Mouse (Mus musculus): ENCODE results near the gene Cfap161. TPM values are rescaled to one million over a fixed set of nuclear protein-coding genes. Genes with fewer than 3 reads are reported as not detected.

The Cfap161 gene
- polyA plus RNA-seq, 1 experiment from 2014 or later, result not detected

GRCm38 (mm10) chr7:83736341-83737115, 58.2 kb downstream of the Cfap161 start:
- no peak overlapping the region for H3K4me3 ChIP-seq
- no peak for ATAC-seq (ENCODE audit: low read depth)
- H3K9ac ChIP-seq, result no peak overlapping the region
- H3K36me3 ChIP-seq, result no peaks in the 10 kb centered on the region
- 0 out of 2 replicates have a peak, but pooled peaks cover 2% of the 10 kb centered on the region for H3K4me1 ChIP-seq (replicated peaks)
- H3K4me2 ChIP-seq, result no peak overlapping the region
- WGBS, result 71% methylated on average over 6 of the region's 6 CpGs
- no peak overlapping the region for H3K27ac ChIP-seq (replicated peaks)
- H3K27me3 ChIP-seq, result no peaks in the 10 kb centered on the region
- no peaks in the 10 kb centered on the region for H3K9me3 ChIP-seq

- H3K36me3 ChIP-seq, result no peaks in the 10 kb centered on the region
- no peak overlapping the region for H3K9ac ChIP-seq
- no peaks in the 10 kb centered on the region for H3K9me3 ChIP-seq
- 89% methylated on average over 7 of the region's 7 CpGs for WGBS
- H3K27me3 ChIP-seq, result no peaks in the 10 kb centered on the region
- no peak overlapping the region for H3K4me2 ChIP-seq
- no peak overlapping the region for H3K27ac ChIP-seq (replicated peaks)
- ATAC-seq (ENCODE audit: low read depth), result no peak
- no peak overlapping the region for H3K4me3 ChIP-seq
- 0 out of 2 replicates have a peak, but pooled peaks cover 2% of the 10 kb centered on the region for H3K4me1 ChIP-seq (replicated peaks)
Observed at GRCm38 (mm10) chr7:83735108-83735781, 59.4 kb downstream of the Cfap161 start.

GRCm38 (mm10) chr7:83734671-83735082, 60.0 kb downstream of the Cfap161 start:
- Histone ChIP-seq H3K9ac (no peak overlapping the region), H3K4me3 (no peak overlapping the region), H3K36me3 (no peaks in the 10 kb centered on the region), H3K4me1 (replicated peaks) (0 out of 2 replicates have a peak, but pooled peaks cover 2% of the 10 kb centered on the region), H3K27me3 (no peaks in the 10 kb centered on the region), H3K9me3 (no peaks in the 10 kb centered on the region), H3K4me2 (no peak overlapping the region), H3K27ac (replicated peaks) (no peak overlapping the region)
- no peak for ATAC-seq (ENCODE audit: low read depth)
- WGBS, result 70% methylated on average over 6 of the region's 6 CpGs

GRCm38 (mm10) chr7:83734246-83734645, 60.4 kb downstream of the Cfap161 start:
- H3K4me2 ChIP-seq, result no peak overlapping the region
- no peak overlapping the region for H3K9ac ChIP-seq
- no peak overlapping the region for H3K27ac ChIP-seq (replicated peaks)
- no peak for ATAC-seq (ENCODE audit: low read depth)
- no peaks in the 10 kb centered on the region for H3K9me3 ChIP-seq
- no peaks in the 10 kb centered on the region for H3K36me3 ChIP-seq
- 0 out of 2 replicates have a peak, but pooled peaks cover 2% of the 10 kb centered on the region for H3K4me1 ChIP-seq (replicated peaks)
- 87% methylated on average over 3 of the region's 3 CpGs for WGBS
- H3K4me3 ChIP-seq, result no peak overlapping the region
- no peaks in the 10 kb centered on the region for H3K27me3 ChIP-seq

- H3K9ac ChIP-seq, result no peak overlapping the region
- H3K27me3 ChIP-seq, result no peaks in the 10 kb centered on the region
- no peaks in the 10 kb centered on the region for H3K36me3 ChIP-seq
- ATAC-seq (ENCODE audit: low read depth), result no peak
- H3K4me1 ChIP-seq (replicated peaks), result no peaks in the 10 kb centered on the region
- no peaks in the 10 kb centered on the region for H3K9me3 ChIP-seq
- no peak overlapping the region for H3K27ac ChIP-seq (replicated peaks)
- no peak overlapping the region for H3K4me3 ChIP-seq
- 98% methylated on average over 3 of the region's 3 CpGs for WGBS
- H3K4me2 ChIP-seq, result no peak overlapping the region
Observed at GRCm38 (mm10) chr7:83732781-83733180, 61.9 kb downstream of the Cfap161 start.

GRCm38 (mm10) chr7:83731961-83732666, 62.6 kb downstream of the Cfap161 start:
- no peak overlapping the region for H3K9ac ChIP-seq
- no peak overlapping the region for H3K4me2 ChIP-seq
- H3K9me3 ChIP-seq, result no peaks in the 10 kb centered on the region
- H3K4me3 ChIP-seq, result no peak overlapping the region
- 84% methylated on average over 15 of the region's 15 CpGs for WGBS
- no peak for ATAC-seq (ENCODE audit: low read depth)
- H3K36me3 ChIP-seq, result no peaks in the 10 kb centered on the region
- no peaks in the 10 kb centered on the region for H3K4me1 ChIP-seq (replicated peaks)
- H3K27me3 ChIP-seq, result no peaks in the 10 kb centered on the region
- H3K27ac ChIP-seq (replicated peaks), result no peak overlapping the region

GRCm38 (mm10) chr7:83731297-83731696, 63.4 kb downstream of the Cfap161 start:
- 81% methylated on average over 6 of the region's 6 CpGs for WGBS
- H3K4me2 ChIP-seq, result no peak overlapping the region
- no peaks in the 10 kb centered on the region for H3K27me3 ChIP-seq
- no peak overlapping the region for H3K4me3 ChIP-seq
- no peaks in the 10 kb centered on the region for H3K36me3 ChIP-seq
- H3K4me1 ChIP-seq (replicated peaks), result no peaks in the 10 kb centered on the region
- H3K9ac ChIP-seq, result no peak overlapping the region
- no peak overlapping the region for H3K27ac ChIP-seq (replicated peaks)
- no peak for ATAC-seq (ENCODE audit: low read depth)
- H3K9me3 ChIP-seq, result no peaks in the 10 kb centered on the region

GRCm38 (mm10) chr7:83726936-83727632, 67.6 kb downstream of the Cfap161 start:
- no peak for ATAC-seq (ENCODE audit: low read depth)
- Histone ChIP-seq H3K4me1 (replicated peaks) (no peaks in the 10 kb centered on the region), H3K9me3 (no peaks in the 10 kb centered on the region), H3K27ac (replicated peaks) (no peak overlapping the region), H3K36me3 (no peaks in the 10 kb centered on the region), H3K9ac (no peak overlapping the region), H3K27me3 (no peaks in the 10 kb centered on the region), H3K4me2 (no peak overlapping the region), H3K4me3 (no peak overlapping the region)
- 59% methylated on average over 5 of the region's 5 CpGs for WGBS

- Histone ChIP-seq H3K9me3 (no peaks in the 10 kb centered on the region), H3K27ac (replicated peaks) (no peak overlapping the region), H3K4me3 (no peak overlapping the region), H3K4me2 (no peak overlapping the region), H3K9ac (no peak overlapping the region), H3K4me1 (replicated peaks) (no peaks in the 10 kb centered on the region), H3K27me3 (no peaks in the 10 kb centered on the region), H3K36me3 (no peaks in the 10 kb centered on the region)
- no peak for ATAC-seq (ENCODE audit: low read depth)
Observed at GRCm38 (mm10) chr7:83725801-83726200, 68.9 kb downstream of the Cfap161 start.

- 41% methylated on average over 2 of the region's 2 CpGs for WGBS
- H3K9me3 ChIP-seq, result no peaks in the 10 kb centered on the region
- no peaks in the 10 kb centered on the region for H3K36me3 ChIP-seq
- H3K27me3 ChIP-seq, result no peaks in the 10 kb centered on the region
- H3K27ac ChIP-seq (replicated peaks), result no peak overlapping the region
- H3K4me2 ChIP-seq, result no peak overlapping the region
- no peaks in the 10 kb centered on the region for H3K4me1 ChIP-seq (replicated peaks)
- no peak overlapping the region for H3K9ac ChIP-seq
- no peak overlapping the region for H3K4me3 ChIP-seq
- no peak for ATAC-seq (ENCODE audit: low read depth)
Observed at GRCm38 (mm10) chr7:83724541-83724940, 70.1 kb downstream of the Cfap161 start.

Measured in neural tube, embryonic 13.5 days (tissue).